Mouse (Mus musculus): ENCODE results near the gene Igf1r. TPM values are rescaled to one million over a fixed set of nuclear protein-coding genes. Genes with fewer than 3 reads are reported as not detected.

The Igf1r gene
- polyA plus RNA-seq, 1 experiment from 2014 or later, result 18.1 TPM

DNA sequence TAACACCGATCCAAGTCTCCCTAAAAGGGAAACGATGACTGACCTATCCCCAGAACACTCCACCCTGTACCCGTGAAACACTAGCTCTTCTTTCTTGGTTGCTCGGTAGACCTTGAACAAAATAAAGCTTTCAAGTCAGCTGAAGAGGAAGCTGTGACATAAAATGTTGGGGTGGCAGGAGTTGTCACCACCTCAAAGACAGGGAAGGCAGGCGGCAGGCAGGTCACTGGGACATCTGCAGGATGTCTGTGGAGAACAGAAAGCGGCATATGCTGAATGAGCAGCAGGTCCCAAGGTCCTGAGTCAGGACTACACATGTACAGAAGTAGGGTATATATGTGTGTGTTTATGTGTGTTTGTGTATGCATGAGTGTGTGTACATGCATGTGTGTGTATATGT, 191.6 kb downstream of the Igf1r start:
- Histone ChIP-seq H3K4me2 (ENCODE audit: low read length) (no peak overlapping the region), H3K4me1 (replicated peaks; ENCODE audit: insufficient read depth, low read length) (peaks cover 7% of the 10 kb centered on the region), H3K36me3 (ENCODE audit: insufficient read depth, low read length) (no peaks in the 10 kb centered on the region), H3K9me3 (replicated peaks; ENCODE audit: low read length) (no peaks in the 10 kb centered on the region), H3K9ac (ENCODE audit: low read depth, low read length) (no peak overlapping the region), H3K4me3 (replicated peaks; ENCODE audit: low read depth, low read length) (no peak overlapping the region), H3K27me3 (ENCODE audit: insufficient read depth, low read length) (no peaks in the 10 kb centered on the region), H3K27ac (no peak overlapping the region)
- no peak for DNase-seq (ENCODE audit: low spot score)
- WGBS, result 40% methylated on average over 6 of the region's 6 CpGs
- no peak for ATAC-seq (replicated peaks; ENCODE audit: low FRiP score, low read depth)
- TF ChIP-seq CTCF (IDR thresholded peaks at IDR 0.05; ENCODE audit: low read depth), result no peak

DNA sequence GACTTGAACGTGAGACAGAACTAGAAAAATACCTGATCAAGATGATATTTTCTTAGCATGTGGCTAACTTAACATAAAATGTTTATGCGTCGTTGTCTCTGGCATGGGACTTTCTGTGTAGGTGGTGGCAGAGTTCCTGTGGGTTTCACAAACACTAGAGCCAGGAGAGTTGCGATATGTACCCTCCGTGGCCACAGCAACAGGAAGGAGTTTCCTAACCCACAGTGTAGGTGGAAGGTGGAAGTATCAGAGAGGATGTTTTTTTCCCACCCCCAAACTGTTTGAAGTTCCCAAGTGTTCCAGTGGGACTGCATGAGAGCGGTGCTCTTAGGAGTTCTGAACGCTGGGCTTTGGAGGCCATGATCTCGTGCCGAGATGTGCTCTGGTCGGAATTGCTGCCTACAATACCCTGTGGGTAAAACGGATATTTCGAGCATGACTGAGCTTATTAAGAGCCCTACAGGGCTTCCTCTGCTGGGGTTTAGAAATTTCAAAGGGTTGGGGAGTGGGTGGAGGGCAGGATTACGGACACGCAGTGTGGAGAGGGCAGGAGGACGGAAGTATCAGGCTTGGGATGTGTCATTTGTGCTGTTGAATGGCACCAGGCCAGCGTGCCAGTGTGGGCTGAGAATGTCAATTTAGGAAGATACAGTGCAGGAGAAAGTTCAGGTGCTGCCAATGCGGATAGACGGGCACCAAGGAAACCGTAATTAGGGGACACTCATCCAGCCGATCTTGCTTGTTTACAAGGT, 195.8 kb downstream of the Igf1r start:
- DNase-seq (ENCODE audit: low spot score) (no peak), ATAC-seq (replicated peaks; ENCODE audit: low FRiP score, low read depth) (no peak)
- H3K9me3 ChIP-seq (replicated peaks; ENCODE audit: low read length), result no peaks in the 10 kb centered on the region
- no peaks in the 10 kb centered on the region for H3K27me3 ChIP-seq (ENCODE audit: insufficient read depth, low read length)
- H3K4me1 ChIP-seq (replicated peaks; ENCODE audit: insufficient read depth, low read length), result peaks cover 3% of the 10 kb centered on the region
- no peak overlapping the region for H3K27ac ChIP-seq
- H3K4me3 ChIP-seq (replicated peaks; ENCODE audit: low read depth, low read length), result no peak overlapping the region
- H3K4me2 ChIP-seq (ENCODE audit: low read length), result no peak overlapping the region
- WGBS, result 57% methylated on average over 20 of the region's 20 CpGs
- no peak for TF ChIP-seq CTCF (IDR thresholded peaks at IDR 0.05; ENCODE audit: low read depth)
- H3K36me3 ChIP-seq (ENCODE audit: insufficient read depth, low read length), result no peaks in the 10 kb centered on the region
- H3K9ac ChIP-seq (ENCODE audit: low read depth, low read length), result no peak overlapping the region

DNA sequence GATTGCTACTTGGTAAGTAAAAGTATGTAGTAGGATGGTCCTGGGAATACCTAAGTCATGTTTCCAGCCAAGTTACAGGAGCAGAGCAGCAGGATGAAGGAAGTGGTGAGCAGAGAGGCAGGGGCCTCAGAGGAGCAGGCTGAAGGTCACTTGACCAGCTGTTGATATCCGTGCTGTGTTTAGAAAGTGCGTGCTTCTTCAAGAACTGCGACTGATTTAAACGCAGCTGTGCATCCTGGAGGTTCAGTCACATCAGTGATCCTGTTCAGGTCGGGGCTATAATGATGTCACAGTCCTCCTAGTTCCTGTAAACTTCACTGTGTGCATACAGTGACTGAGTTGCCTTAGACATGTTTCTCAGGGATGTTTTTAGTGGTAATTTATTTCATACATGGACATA, 199.3 kb downstream of the Igf1r start:
- no peaks in the 10 kb centered on the region for H3K27me3 ChIP-seq (ENCODE audit: insufficient read depth, low read length)
- DNase-seq (ENCODE audit: low spot score), result peak; percentile 28
- no peaks in the 10 kb centered on the region for H3K36me3 ChIP-seq (ENCODE audit: insufficient read depth, low read length)
- H3K4me1 ChIP-seq (replicated peaks; ENCODE audit: insufficient read depth, low read length), result peaks cover 12% of the 10 kb centered on the region
- H3K9ac ChIP-seq (ENCODE audit: low read depth, low read length), result no peak overlapping the region
- no peak overlapping the region for H3K4me3 ChIP-seq (replicated peaks; ENCODE audit: low read depth, low read length)
- WGBS, result 11% methylated on average over 5 of the region's 5 CpGs
- H3K9me3 ChIP-seq (replicated peaks; ENCODE audit: low read length), result no peaks in the 10 kb centered on the region
- ATAC-seq (replicated peaks; ENCODE audit: low FRiP score, low read depth), result no peak
- TF ChIP-seq CTCF (IDR thresholded peaks at IDR 0.05; ENCODE audit: low read depth), result no peak
- no peak overlapping the region for H3K27ac ChIP-seq
- H3K4me2 ChIP-seq (ENCODE audit: low read length), result no peak overlapping the region

DNA sequence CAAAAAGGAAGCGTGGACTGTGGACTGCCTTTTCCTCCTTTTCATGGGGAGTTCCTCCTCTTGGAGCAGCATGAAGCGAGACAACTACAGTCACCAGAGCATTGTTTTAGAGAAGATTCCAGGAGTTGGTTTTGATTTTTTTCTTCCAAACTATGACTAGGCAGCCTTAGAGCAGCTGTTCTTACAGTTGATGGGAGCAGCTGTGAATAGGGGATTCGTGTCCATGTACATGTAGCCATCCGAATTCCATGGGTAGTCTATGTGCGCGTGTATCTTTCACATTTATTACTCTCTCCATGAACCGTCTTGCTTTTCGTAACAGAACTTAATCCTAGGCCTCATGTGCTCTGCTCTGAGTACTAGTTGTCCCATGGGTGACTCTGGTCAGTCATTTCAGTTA, 199.8 kb downstream of the Igf1r start:
- TF ChIP-seq CTCF (IDR thresholded peaks at IDR 0.05; ENCODE audit: low read depth), result no peak
- Histone ChIP-seq H3K36me3 (ENCODE audit: insufficient read depth, low read length) (no peaks in the 10 kb centered on the region), H3K4me1 (replicated peaks; ENCODE audit: insufficient read depth, low read length) (peaks cover 12% of the 10 kb centered on the region), H3K27me3 (ENCODE audit: insufficient read depth, low read length) (no peaks in the 10 kb centered on the region), H3K9me3 (replicated peaks; ENCODE audit: low read length) (no peaks in the 10 kb centered on the region), H3K4me2 (ENCODE audit: low read length) (no peak overlapping the region), H3K9ac (ENCODE audit: low read depth, low read length) (no peak overlapping the region), H3K27ac (no peak overlapping the region), H3K4me3 (replicated peaks; ENCODE audit: low read depth, low read length) (no peak overlapping the region)
- WGBS, result 84% methylated on average over 8 of the region's 8 CpGs
- DNase-seq (ENCODE audit: low spot score) (no peak), ATAC-seq (replicated peaks; ENCODE audit: low FRiP score, low read depth) (no peak)

DNA sequence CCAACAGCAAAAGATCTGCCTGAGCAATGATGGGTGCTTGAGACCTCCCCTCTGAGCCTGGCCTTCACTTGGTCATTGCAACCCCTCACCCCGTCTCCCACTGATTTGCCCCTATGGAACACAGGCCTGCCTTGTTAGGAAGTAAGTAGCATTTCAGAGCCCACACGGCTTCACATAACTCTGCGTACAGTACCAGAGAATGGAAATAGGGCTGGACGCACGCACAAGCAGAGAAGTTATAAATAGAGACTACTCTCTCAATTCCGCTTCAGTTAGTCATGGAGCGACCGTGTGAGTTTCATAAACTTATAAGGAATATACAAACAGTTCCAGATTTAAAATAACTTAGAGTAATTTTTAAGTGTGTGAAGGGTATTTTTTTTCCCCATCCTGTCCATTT, 200.6 kb downstream of the Igf1r start:
- Histone ChIP-seq H3K27ac (0 out of 2 replicates have a peak overlapping the region, but pooled peaks have one; percentile 13), H3K4me1 (replicated peaks; ENCODE audit: insufficient read depth, low read length) (peaks cover 12% of the 10 kb centered on the region), H3K9ac (ENCODE audit: low read depth, low read length) (no peak overlapping the region), H3K9me3 (replicated peaks; ENCODE audit: low read length) (no peaks in the 10 kb centered on the region), H3K27me3 (ENCODE audit: insufficient read depth, low read length) (no peaks in the 10 kb centered on the region), H3K36me3 (ENCODE audit: insufficient read depth, low read length) (no peaks in the 10 kb centered on the region), H3K4me3 (replicated peaks; ENCODE audit: low read depth, low read length) (no peak overlapping the region), H3K4me2 (ENCODE audit: low read length) (no peak overlapping the region)
- no peak for ATAC-seq (replicated peaks; ENCODE audit: low FRiP score, low read depth)
- DNase-seq (ENCODE audit: low spot score), result no peak
- WGBS, result 77% methylated on average over 8 of the region's 8 CpGs
- TF ChIP-seq CTCF (IDR thresholded peaks at IDR 0.05; ENCODE audit: low read depth), result no peak

DNA sequence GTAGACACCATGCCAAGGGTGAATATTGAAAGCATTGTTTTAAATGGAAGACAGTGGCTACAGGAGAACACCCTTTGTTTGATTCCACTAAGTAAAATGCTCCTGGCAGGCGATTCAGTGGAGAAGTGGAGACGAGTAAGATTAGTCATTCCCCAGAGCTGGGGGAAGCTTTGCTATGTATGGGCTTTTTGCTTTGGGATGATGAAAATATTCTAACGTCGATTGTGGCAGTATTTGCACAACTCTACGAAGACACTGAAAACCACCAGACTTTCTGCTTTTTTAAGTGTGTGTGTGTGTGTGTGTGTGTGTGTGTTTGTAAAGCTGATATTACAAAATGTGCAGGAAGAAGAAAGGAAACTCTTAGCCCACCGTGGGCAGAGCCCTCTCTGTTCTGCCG, 202.0 kb downstream of the Igf1r start:
- whole genome bisulfite sequencing, result 41% methylated on average over 7 of the region's 7 CpGs

More for the DNA sequence above, 202.0 kb downstream of the Igf1r start:
- H3K4me3 ChIP-seq (replicated peaks; ENCODE audit: low read depth, low read length), result no peak overlapping the region
- peaks cover 12% of the 10 kb centered on the region; the same call in 1 of the 2 replicates for H3K4me1 ChIP-seq (replicated peaks; ENCODE audit: insufficient read depth, low read length)
- no peak for DNase-seq (ENCODE audit: low spot score)
- H3K36me3 ChIP-seq (ENCODE audit: insufficient read depth, low read length), result no peaks in the 10 kb centered on the region
- 0 out of 2 replicates have a peak overlapping the region, but pooled peaks have one; percentile 9 for H3K27ac ChIP-seq
- H3K9ac ChIP-seq (ENCODE audit: low read depth, low read length), result no peak overlapping the region
- no peak for TF ChIP-seq CTCF (IDR thresholded peaks at IDR 0.05; ENCODE audit: low read depth)
- no peak overlapping the region for H3K4me2 ChIP-seq (ENCODE audit: low read length)
- ATAC-seq (replicated peaks; ENCODE audit: low FRiP score, low read depth), result no peak
- no peaks in the 10 kb centered on the region for H3K9me3 ChIP-seq (replicated peaks; ENCODE audit: low read length)
- H3K27me3 ChIP-seq (ENCODE audit: insufficient read depth, low read length), result no peaks in the 10 kb centered on the region
